Mouse (Mus musculus) gastrocnemius, postnatal 25 days (tissue): ENCODE results near the gene Ilk. TPM values are rescaled to one million over a fixed set of nuclear protein-coding genes. Genes with fewer than 3 reads are reported as not detected.
A peak's percentile ranks its signal among the peaks of the same experiment; 100 is the strongest.

Source experiments
- DNase-seq: peaks from one replicate; pipeline ENCODE4 v3.0.0; 2022
- total RNA-seq, 2 experiments: library from RNA; stranded (reverse); gene quantifications; 1 replicate in 1 of 2; 2 replicates in 1 of 2; pipeline ENCODE4 v1.2.3; 2021

The Ilk gene
- total RNA-seq, 2 experiments from 2014 or later: 49.9 to 59.5 TPM

- DNase-seq: no peak
Observed at GRCm38 (mm10) chr7:105783861-105784260, 47.5 kb downstream of the Ilk start.

GRCm38 (mm10) chr7:105784556-105784955 lies 48.2 kb downstream of the Ilk start:
- DNase-seq: no peak

- no peak for DNase-seq
Observed at GRCm38 (mm10) chr7:105786506-105787284, 50.3 kb downstream of the Ilk start.

GRCm38 (mm10) chr7:105787285-105788140 lies 51.1 kb downstream of the Ilk start, which contains the start of gene Dchs1:
TSS of gene Dchs1 (minus strand) at chr7:105787654.
- peak; percentile 15 for DNase-seq

- DNase-seq: no peak
Observed at GRCm38 (mm10) chr7:105791147-105791546, 54.8 kb downstream of the Ilk start.

Other genes with a start within 250 kb of the Ilk start
- gene Smpd1, start 182.2 kb upstream of the Ilk start, total RNA-seq: 10 to 100 TPM; 48.6 to 51.5 TPM
- 1 to 10 TPM; 6.5 to 9.1 TPM for gene Apbb1, start 154.9 kb upstream of the Ilk start, total RNA-seq
- gene Hpx, start 136.5 kb upstream of the Ilk start, total RNA-seq: not detected
- gene Trim3, start 103.0 kb upstream of the Ilk start, total RNA-seq: 10 to 100 TPM; 14.7 to 17.0 TPM
- gene Timm10b, start 96.5 kb upstream of the Ilk start, total RNA-seq: 10 to 100 TPM; 58.3 to 59.5 TPM
- gene Arfip2, start 96.2 kb upstream of the Ilk start, total RNA-seq: 10 to 100 TPM in 1 of 2 experiments, 1 to 10 TPM in 1; 9.9 to 11.0 TPM
- gene Gm45799, start 96.0 kb upstream of the Ilk start, total RNA-seq: 1 to 10 TPM; 1.8 to 3.1 TPM
- under 1 TPM; 0.69 to 0.99 TPM for gene Dnhd1, start 85.8 kb upstream of the Ilk start, total RNA-seq
- 1 to 10 TPM; 8.9 to 9.0 TPM for gene Rrp8, start 793 bp downstream of the Ilk start, total RNA-seq
- 10 to 100 TPM; 79.5 to 84.6 TPM for gene Taf10, start 7.8 kb downstream of the Ilk start, total RNA-seq
- 10 to 100 TPM; 37.5 to 38.7 TPM for gene Tpp1, start 15.6 kb downstream of the Ilk start, total RNA-seq
- 1 to 10 TPM; 4.3 to 5.3 TPM for gene Dchs1, start 51.1 kb downstream of the Ilk start, total RNA-seq
- 100 to 1,000 TPM in 1 of 2 experiments, 10 to 100 TPM in 1; 98.2 to 104 TPM for gene Mrpl17, start 74.5 kb downstream of the Ilk start, total RNA-seq
- gene Gm4070, start 217.4 kb downstream of the Ilk start, total RNA-seq: 1 to 10 TPM; 3.0 to 3.6 TPM